33 mouse cellular contexts compared by ENCODE assay signal in genomic region chr9:31444236-31444635, GRCm38 (mm10). TPM values are rescaled to one million over a fixed set of nuclear protein-coding genes. Genes with fewer than 3 reads are reported as not detected.
"Had no signal": no experiment of that assay in that cellular context is flagged by ENCODE, and none has a peak within 500 bp of the region (broad histone marks: within the 10 kb centered on the region; RNA-seq: fewer than 3 reads in every experiment).

No protein-coding gene starts in this region.

- H3K36me3 ChIP-seq: heart, embryonic 12.5 days; hindbrain, embryonic 13.5 days; hindbrain, embryonic 15.5 days; kidney, embryonic 15.5 days; limb, embryonic 10.5 days; limb, embryonic 12.5 days; liver, embryonic 13.5 days; liver, embryonic 15.5 days had no signal

- H3K9me3 ChIP-seq: heart, embryonic 12.5 days; hindbrain, embryonic 13.5 days; hindbrain, embryonic 15.5 days; kidney, embryonic 15.5 days; limb, embryonic 10.5 days; limb, embryonic 12.5 days; liver, embryonic 13.5 days; liver, embryonic 15.5 days had no signal

- DNase-seq: gastrocnemius, postnatal 14 days; gastrocnemius, postnatal 36 days; heart, adult 18-20 months; heart, postnatal 14 days; heart, postnatal 36 days; kidney, adult 11 months; kidney, adult 2 months; kidney, adult 9 months; kidney, postnatal 14 days; liver; liver, embryonic 13.5 days; liver, postnatal 0 days had no signal

- H3K4me3 ChIP-seq: heart, embryonic 12.5 days; hindbrain, embryonic 13.5 days; hindbrain, embryonic 15.5 days; kidney, embryonic 15.5 days; left cerebral cortex, adult 2 months; limb, embryonic 10.5 days; limb, embryonic 12.5 days; liver, embryonic 13.5 days; liver, embryonic 15.5 days had no signal

- H3K27ac ChIP-seq: hindbrain, embryonic 13.5 days; hindbrain, embryonic 15.5 days; hindbrain, postnatal 0 days; kidney, embryonic 15.5 days; kidney, postnatal 0 days; left cerebral cortex, adult 2 months; limb, embryonic 10.5 days; limb, embryonic 12.5 days; liver, embryonic 13.5 days; liver, embryonic 15.5 days had no signal

- H3K9ac ChIP-seq: heart, embryonic 12.5 days; hindbrain, embryonic 13.5 days; hindbrain, embryonic 15.5 days; kidney, embryonic 15.5 days; limb, embryonic 12.5 days; liver, embryonic 13.5 days; liver, embryonic 15.5 days; liver, postnatal 0 days had no signal

- H3K4me1 ChIP-seq: heart, embryonic 12.5 days; hindbrain, embryonic 13.5 days; hindbrain, embryonic 15.5 days; limb, embryonic 12.5 days; liver, embryonic 13.5 days; liver, embryonic 15.5 days had no signal

RNA-seq across cellular contexts. Expression of gene Tmem45b, which starts 20.0 kb away (rescaled TPM):
- total RNA-seq: hematopoietic stem cell, adult 5-6 weeks; hindbrain, postnatal 0 days; layer of hippocampus, adult 18-20 months; layer of hippocampus, adult 8-10 months; layer of hippocampus, postnatal 10 days; layer of hippocampus, postnatal 25 days; left cerebral cortex, adult 2 months; left cerebral cortex, postnatal 14 days; left cerebral cortex, postnatal 36 days had no signal
- polyA plus RNA-seq: heart, embryonic 12.5 days; heart, embryonic 14.5 days; hindbrain, embryonic 11.5 days; hindbrain, embryonic 15.5 days; limb, embryonic 10.5 days; limb, embryonic 12.5 days; limb, embryonic 14.5 days; liver, embryonic 11.5 days; liver, embryonic 13.5 days had no signal
